Mouse (Mus musculus) embryonic facial prominence, embryonic 13.5 days (tissue): Measurements from ENCODE around the gene Kcnh6. TPM values are rescaled to one million over a fixed set of nuclear protein-coding genes. Genes with fewer than 3 reads are reported as not detected.

Source experiments
- ATAC-seq: fragments of 200-750 bp; cut with Nextera tagmentation; 2 replicates; pipeline ENCODE4 v1.8.0; 2017; ENCODE audit warnings: low read depth; ENCODE audit not compliant: insufficient number of reproducible peaks, insufficient read depth, low FRiP score, low TSS enrichment
- H3K27ac ChIP-seq: fragments of 300-500 bp; sonication (generic); 2 replicates; pipeline ENCODE4 v1.5.1; 2015; ENCODE audit warnings: moderate library complexity, mild to moderate bottlenecking, inconsistent platforms
- H3K27me3 ChIP-seq: fragments of 300-500 bp; sonication (generic); 2 replicates; pipeline ENCODE4 v1.6.1; 2015; ENCODE audit warnings: mild to moderate bottlenecking, inconsistent platforms
- H3K36me3 ChIP-seq: fragments of 300-500 bp; sonication (generic); 2 replicates; pipeline ENCODE4 v1.6.1; 2015; ENCODE audit warnings: mild to moderate bottlenecking, inconsistent platforms
- H3K4me1 ChIP-seq: fragments of 300-500 bp; sonication (generic); 2 replicates; pipeline ENCODE4 v1.6.1; 2015; ENCODE audit warnings: inconsistent platforms
- H3K4me2 ChIP-seq: fragments of 300-500 bp; sonication (generic); 2 replicates; pipeline ENCODE4 v1.6.1; 2015; ENCODE audit warnings: moderate library complexity, mild to moderate bottlenecking, inconsistent platforms
- H3K4me3 ChIP-seq: fragments of 300-500 bp; sonication (generic); 2 replicates; pipeline ENCODE4 v1.5.1; 2015; ENCODE audit warnings: mild to moderate bottlenecking, inconsistent platforms
- H3K9ac ChIP-seq: fragments of 300-500 bp; sonication (generic); 2 replicates; pipeline ENCODE4 v1.6.1; 2015; ENCODE audit warnings: mild to moderate bottlenecking, inconsistent platforms
- H3K9me3 ChIP-seq: fragments of 300-500 bp; sonication (generic); 2 replicates; pipeline ENCODE4 v1.6.1; 2016; ENCODE audit warnings: inconsistent platforms
- WGBS: fragments of 180-500 bp; shearing (Covaris S2); methylation state at CpG from one replicate; pipeline ENCODE4 v1.1.7; 2015; ENCODE audit warnings: mixed read lengths; 5-methylcytosine and 5-hydroxymethylcytosine counted together
- polyA plus RNA-seq: library from polyadenylated mRNA; unstranded; fragments of >200 nt; fragmentation: Nextera tagmentation; extraction: Ambion mirVana; gene quantifications from 2 replicates; pipeline ENCODE4 v1.2.1, GENCODE M21; 2015

Gene Kcnh6
- polyA plus RNA-seq, 1 experiment from 2014 or later = 0.31 TPM

DNA sequence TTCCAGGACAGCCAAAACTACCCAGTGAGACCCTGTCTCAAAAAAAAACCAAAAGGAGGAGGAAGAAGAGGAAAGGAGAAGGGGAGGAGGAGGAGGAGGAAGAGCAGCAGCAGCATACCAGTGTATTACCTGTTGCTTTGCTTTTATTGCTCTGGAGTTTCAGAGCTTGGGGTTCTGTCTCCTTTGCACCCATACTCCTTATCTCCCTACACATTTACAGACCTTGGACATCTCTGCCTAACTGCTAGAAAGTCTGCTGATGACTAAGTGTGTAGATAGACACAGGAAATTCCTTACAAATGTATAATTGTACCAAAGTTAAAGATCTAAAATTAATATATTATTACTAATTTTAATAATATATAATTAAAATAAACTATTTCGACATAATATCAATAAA is 37.3 kb downstream of the Kcnh6 start:
- Histone ChIP-seq H3K4me3 (no peak overlapping the region), H3K9me3 (no peaks in the 10 kb centered on the region), H3K4me1 (no peaks in the 10 kb centered on the region), H3K27ac (no peak overlapping the region), H3K9ac (no peak overlapping the region), H3K36me3 (peaks cover 36% of the 10 kb centered on the region), H3K4me2 (no peak overlapping the region), H3K27me3 (no peaks in the 10 kb centered on the region)
- WGBS = 93% methylated on average over 1 of the region's 1 CpGs
- no peak for ATAC-seq

DNA sequence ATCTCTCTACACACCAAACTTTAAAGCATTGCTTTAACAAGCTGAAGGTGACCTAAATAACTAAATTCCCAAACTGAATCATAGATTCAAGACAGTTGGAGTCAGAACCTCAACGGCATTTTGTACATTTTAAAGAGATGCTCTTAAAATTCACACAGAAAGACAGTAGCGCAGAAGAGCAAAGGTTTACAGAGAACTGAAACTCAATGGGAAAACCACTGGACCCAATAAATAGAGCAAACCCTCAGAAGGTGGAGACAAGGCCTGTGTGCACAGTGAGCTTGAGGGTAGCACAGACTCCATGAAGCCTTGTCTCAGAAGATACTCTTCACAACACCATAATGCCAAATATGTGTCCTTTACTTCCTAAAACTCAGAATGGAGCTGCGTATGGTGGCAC is 37.9 kb downstream of the Kcnh6 start:
- H3K27me3 ChIP-seq = no peaks in the 10 kb centered on the region
- H3K27ac ChIP-seq = no peak overlapping the region
- H3K4me2 ChIP-seq = no peak overlapping the region
- H3K9me3 ChIP-seq = no peaks in the 10 kb centered on the region
- ATAC-seq = no peak
- no peak overlapping the region for H3K4me3 ChIP-seq
- H3K4me1 ChIP-seq = no peaks in the 10 kb centered on the region
- peaks cover 41% of the 10 kb centered on the region for H3K36me3 ChIP-seq
- 93% methylated on average over 3 of the region's 3 CpGs for WGBS
- H3K9ac ChIP-seq = no peak overlapping the region

DNA sequence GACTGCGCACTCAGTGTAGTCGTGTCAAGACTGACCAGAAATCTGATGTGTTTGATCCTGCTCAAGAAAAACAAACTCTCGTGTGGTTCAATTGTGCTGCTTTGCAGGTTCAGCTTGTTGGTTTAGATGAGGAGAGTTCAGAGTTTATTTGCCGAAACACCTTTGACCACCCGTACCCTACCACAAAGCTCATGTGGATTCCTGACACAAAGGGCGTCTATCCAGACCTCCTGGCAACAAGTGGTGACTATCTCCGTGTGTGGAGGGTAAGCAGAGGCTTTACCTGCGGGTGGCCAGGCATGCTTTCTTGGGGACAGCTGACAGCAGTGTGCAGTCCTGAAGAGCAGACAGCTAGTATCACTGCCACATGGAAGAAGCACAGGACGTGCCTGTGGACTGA is 38.7 kb downstream of the Kcnh6 start:
- Histone ChIP-seq H3K36me3 (peaks cover 49% of the 10 kb centered on the region), H3K9me3 (no peaks in the 10 kb centered on the region), H3K4me1 (no peaks in the 10 kb centered on the region), H3K27ac (no peak overlapping the region), H3K4me2 (no peak overlapping the region), H3K4me3 (no peak overlapping the region), H3K27me3 (no peaks in the 10 kb centered on the region), H3K9ac (no peak overlapping the region)
- 89% methylated on average over 9 of the region's 9 CpGs for WGBS
- no peak for ATAC-seq

DNA sequence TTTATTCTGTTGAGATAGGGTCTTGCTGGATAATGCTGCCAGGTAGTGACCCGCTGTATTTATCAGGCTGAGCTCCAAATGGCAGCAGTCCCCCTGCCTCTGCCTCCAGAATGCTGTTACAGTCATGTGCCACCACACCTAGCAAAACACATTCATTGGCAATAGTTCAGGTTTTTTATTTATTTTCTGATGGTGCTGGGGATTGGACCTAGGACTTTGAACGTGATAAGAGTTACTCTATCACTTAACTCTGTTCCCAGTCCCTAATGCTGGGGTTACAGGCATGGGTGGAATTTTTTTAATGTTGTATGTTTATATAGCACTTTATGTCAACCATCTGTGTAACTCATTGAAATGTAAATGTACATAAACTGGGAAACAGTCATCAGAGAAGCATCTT is 46.0 kb downstream of the Kcnh6 start:
- no peaks in the 10 kb centered on the region for H3K27me3 ChIP-seq
- H3K4me1 ChIP-seq = no peaks in the 10 kb centered on the region
- H3K4me3 ChIP-seq = no peak overlapping the region
- H3K36me3 ChIP-seq = peaks cover 97% of the 10 kb centered on the region
- no peak for ATAC-seq
- H3K27ac ChIP-seq = no peak overlapping the region
- H3K4me2 ChIP-seq = no peak overlapping the region
- no peaks in the 10 kb centered on the region for H3K9me3 ChIP-seq
- 93% methylated on average over 2 of the region's 2 CpGs for WGBS
- H3K9ac ChIP-seq = no peak overlapping the region

DNA sequence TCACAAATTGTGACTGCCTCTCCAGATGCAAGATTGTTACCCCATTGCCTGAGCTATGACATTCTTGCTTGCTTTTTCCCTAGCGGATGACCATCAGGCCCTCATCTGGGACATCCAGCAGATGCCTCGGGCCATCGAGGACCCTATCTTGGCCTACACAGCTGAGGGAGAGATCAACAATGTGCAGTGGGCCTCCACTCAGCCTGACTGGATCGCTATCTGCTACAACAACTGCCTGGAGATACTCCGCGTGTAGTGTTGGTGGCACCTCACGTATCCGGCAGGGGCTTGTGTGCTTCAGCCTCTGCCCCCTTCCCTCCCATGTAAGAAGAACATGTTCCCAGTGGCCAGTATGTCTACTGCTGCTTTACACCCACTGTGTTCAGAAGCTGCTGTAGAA is 46.7 kb downstream of the Kcnh6 start:
- 95% methylated on average over 8 of the region's 8 CpGs for WGBS
- Histone ChIP-seq H3K4me1 (no peaks in the 10 kb centered on the region), H3K27me3 (no peaks in the 10 kb centered on the region), H3K9ac (no peak overlapping the region), H3K9me3 (no peaks in the 10 kb centered on the region), H3K4me2 (no peak overlapping the region), H3K4me3 (no peak overlapping the region), H3K27ac (no peak overlapping the region), H3K36me3 (peaks cover 97% of the 10 kb centered on the region)
- no peak for ATAC-seq

DNA sequence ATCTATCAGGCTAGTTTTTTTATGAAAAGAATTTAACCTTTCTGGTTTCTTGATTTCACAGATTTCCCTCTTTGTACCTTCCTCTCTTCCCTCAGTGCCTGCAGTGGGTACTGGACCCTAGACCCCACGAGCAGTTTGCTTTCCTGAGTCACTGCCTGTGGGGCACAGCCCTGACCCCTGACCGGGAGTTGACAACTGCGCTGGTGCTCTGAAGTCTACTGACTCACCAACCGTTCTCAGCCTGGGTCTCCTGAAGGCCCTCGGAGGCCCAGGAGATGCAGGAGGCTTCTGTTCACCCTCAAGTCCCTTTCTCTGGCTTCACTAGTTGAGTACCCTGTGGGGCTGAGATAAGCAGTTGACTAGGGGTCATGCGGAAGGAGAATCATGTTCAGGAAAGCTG is 47.4 kb downstream of the Kcnh6 start:
- 88% methylated on average over 6 of the region's 6 CpGs for WGBS
- no peaks in the 10 kb centered on the region for H3K9me3 ChIP-seq

DNA sequence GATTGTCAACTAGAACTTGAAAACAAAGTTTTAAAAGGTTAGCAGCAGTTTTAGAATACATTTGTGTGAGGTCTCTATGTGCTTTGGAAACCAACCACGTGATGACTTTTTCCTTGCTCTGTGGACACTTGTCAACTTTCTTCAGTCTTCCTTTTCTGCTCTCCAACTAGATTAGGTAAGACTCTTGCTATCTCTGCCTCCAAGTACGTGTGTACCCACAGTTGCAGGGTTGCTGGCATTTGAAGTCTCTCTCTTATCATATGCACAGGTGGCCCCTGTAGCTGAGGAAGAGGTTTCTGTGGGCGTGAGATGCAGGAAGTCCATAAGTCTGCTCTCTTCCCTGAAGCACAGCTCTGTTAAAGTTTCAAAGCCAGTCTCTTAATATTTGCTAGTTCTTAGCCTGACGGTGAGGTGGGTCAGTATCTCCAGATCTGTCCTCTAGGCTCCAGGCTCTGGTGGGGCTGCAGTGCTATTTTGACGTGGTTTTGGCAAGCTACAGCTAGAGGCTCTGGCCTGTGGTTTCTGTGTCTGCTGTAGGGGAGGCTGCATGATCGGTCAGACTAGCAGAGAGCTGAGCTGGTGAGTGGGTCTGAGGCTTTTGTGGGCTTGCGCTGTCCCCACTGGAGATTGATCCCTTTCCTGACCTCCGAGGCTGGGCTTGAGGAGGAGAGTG is 49.0 kb downstream of the Kcnh6 start:
- WGBS = 87% methylated on average over 8 of the region's 8 CpGs
- H3K4me2 ChIP-seq = no peak overlapping the region
- peaks cover 82% of the 10 kb centered on the region for H3K36me3 ChIP-seq
- H3K4me1 ChIP-seq = no peaks in the 10 kb centered on the region
- no peaks in the 10 kb centered on the region for H3K9me3 ChIP-seq
- ATAC-seq = no peak
- H3K4me3 ChIP-seq = no peak overlapping the region
- no peak overlapping the region for H3K9ac ChIP-seq
- H3K27me3 ChIP-seq = no peaks in the 10 kb centered on the region
- H3K27ac ChIP-seq = no peak overlapping the region

More for the DNA sequence above, 47.4 kb downstream of the Kcnh6 start:
- Histone ChIP-seq H3K27ac (no peak overlapping the region), H3K36me3 (peaks cover 98% of the 10 kb centered on the region), H3K9ac (no peak overlapping the region), H3K27me3 (no peaks in the 10 kb centered on the region), H3K4me3 (no peak overlapping the region), H3K4me1 (no peaks in the 10 kb centered on the region), H3K4me2 (no peak overlapping the region)
- no peak for ATAC-seq

DNA sequence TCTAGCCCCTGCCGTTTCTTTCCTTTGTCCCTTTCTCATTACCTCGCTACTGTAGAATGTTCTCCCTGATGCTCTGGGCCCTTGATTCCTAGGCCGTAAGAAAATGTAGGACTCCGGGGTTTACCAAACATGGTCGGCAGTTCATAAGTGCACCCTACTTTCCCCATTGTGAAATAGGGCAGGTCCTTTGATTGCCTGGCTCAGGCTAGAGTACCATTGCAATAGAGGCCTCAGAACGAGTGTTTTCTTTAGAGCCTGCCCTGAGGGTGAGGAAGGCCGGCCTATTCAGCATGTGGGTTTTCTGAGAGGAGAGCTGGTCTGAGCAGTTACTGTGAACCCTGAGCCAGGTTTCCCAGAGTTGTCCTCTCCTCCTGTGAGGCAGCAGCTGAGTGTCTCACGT is 50.1 kb downstream of the Kcnh6 start:
- Histone ChIP-seq H3K9me3 (no peaks in the 10 kb centered on the region), H3K36me3 (peaks cover 72% of the 10 kb centered on the region), H3K4me3 (no peak overlapping the region), H3K4me1 (no peaks in the 10 kb centered on the region), H3K27me3 (no peaks in the 10 kb centered on the region), H3K27ac (no peak overlapping the region), H3K9ac (no peak overlapping the region), H3K4me2 (no peak overlapping the region)
- ATAC-seq = no peak
- WGBS = 77% methylated on average over 8 of the region's 8 CpGs

DNA sequence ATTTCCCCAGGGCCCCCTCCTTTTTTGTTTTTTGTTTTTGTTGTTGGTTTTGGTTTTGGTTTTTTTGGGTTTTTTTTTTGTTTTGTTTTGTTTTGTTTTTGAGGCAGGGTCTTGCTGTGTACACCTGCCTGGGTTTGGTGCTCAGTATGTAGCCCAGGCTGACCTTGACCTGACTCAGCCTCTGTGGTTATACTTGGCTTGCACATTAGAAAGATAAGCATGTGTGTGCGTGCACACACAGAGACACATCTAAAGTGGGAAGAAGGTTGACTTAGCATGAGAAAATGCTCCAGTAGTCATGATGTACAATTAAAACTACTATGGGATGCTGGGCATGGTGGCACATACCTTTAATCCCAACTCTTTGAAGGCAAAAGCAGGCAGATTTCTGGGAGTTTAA is 52.6 kb downstream of the Kcnh6 start:
- H3K9me3 ChIP-seq = no peaks in the 10 kb centered on the region
- H3K27ac ChIP-seq = no peak overlapping the region
- no peak overlapping the region for H3K4me2 ChIP-seq
- no peak for ATAC-seq
- H3K36me3 ChIP-seq = peaks cover 46% of the 10 kb centered on the region
- no peaks in the 10 kb centered on the region for H3K4me1 ChIP-seq
- H3K4me3 ChIP-seq = no peak overlapping the region
- WGBS = 86% methylated on average over 1 of the region's 1 CpGs
- no peaks in the 10 kb centered on the region for H3K27me3 ChIP-seq
- no peak overlapping the region for H3K9ac ChIP-seq

DNA sequence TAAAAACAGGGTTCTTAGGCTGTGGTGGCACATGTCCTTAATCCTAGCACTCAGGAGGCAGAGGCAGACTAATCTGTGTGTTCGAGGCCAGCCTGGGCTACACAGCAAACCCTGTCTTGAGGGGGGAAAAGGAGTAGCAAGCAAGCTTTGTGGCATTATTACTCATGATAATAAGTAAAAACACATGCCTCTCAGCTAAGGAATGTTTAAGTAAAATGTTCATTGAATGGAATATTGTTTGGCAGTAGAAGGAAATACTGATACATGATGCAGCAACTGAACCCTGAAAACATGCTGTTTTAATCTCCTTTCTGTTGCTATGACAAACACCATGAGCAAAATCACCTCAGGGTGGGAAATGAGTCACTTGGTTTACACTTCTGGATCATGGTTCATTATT is 53.4 kb downstream of the Kcnh6 start:
- no peak for ATAC-seq
- no peaks in the 10 kb centered on the region for H3K4me1 ChIP-seq
- WGBS = 62% methylated on average over 1 of the region's 1 CpGs

DNA sequence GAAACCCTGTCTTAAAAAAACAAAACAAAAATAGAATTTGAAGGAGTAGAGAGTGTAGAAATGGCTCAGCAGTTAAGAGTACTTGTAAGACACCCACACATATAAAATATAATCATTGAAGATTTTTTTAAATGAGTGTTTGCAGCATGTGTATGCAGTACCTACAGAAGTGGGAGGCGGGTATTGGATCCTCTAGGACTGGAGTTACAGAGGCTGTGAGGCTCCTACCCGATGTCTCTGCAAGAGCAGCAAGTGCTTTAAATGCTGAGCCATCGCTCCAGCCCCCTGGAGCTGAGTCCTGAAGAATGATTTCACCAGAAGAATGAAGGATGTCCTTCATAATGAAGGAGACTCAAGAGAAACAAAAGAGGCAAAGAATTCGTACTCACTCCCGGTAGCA is 55.8 kb downstream of the Kcnh6 start:
- 83% methylated on average over 5 of the region's 5 CpGs for WGBS

More for the DNA sequence above, 53.4 kb downstream of the Kcnh6 start:
- no peak overlapping the region for H3K4me2 ChIP-seq
- H3K4me3 ChIP-seq = no peak overlapping the region
- H3K9me3 ChIP-seq = no peaks in the 10 kb centered on the region
- H3K9ac ChIP-seq = no peak overlapping the region
- H3K27ac ChIP-seq = peak overlapping the region; percentile 33; the same call in 1 of the 2 replicates
- H3K27me3 ChIP-seq = no peaks in the 10 kb centered on the region
- H3K36me3 ChIP-seq = peaks cover 39% of the 10 kb centered on the region

DNA sequence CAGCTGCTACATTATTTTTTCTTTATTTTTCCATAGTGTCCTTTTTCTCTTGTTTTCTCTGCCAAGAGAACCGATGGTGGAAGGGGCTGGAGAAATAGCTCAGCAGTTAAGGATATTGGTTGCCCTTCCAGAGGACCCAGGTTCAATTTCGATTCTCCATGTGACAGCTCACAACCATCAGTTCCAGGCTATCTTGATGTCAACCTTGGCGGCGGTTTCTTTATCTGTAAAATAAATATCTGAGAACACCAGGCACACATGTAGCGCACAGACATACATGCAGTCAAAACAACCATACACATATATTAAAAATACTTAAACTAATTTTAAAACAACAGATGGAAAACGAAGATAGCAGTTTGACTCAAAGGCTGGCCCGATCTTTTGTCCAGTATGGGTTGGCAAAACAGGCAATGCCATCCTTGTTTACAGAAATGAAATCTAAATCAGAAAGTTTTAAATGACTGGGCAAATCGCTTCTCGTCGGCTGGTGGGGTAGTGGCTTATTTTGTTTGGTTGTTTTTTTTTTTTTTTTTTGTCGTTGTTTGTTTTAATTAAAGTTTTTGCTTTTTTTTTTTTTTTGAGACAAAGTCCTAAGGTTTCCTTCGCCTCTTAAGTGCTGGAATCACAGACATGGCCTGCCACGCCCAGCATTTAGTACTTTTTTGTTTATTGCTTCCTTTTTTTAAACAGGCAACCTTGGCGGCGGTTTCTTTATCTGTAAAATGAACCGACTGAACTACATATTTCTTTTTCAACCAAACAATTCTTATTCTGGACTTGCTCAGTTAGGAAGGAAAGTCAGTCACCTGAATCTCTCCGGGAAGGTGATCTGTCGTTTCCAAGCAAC is 57.4 kb downstream of the Kcnh6 start:
- no peaks in the 10 kb centered on the region for H3K27me3 ChIP-seq
- H3K36me3 ChIP-seq = 0 out of 2 replicates have a peak, but pooled peaks cover 8% of the 10 kb centered on the region
- H3K4me3 ChIP-seq = peak overlapping the region; percentile 92
- H3K9me3 ChIP-seq = no peaks in the 10 kb centered on the region
- H3K9ac ChIP-seq = peak overlapping the region; percentile 94; the same call in 1 of the 2 replicates
- peak overlapping the region; percentile 81 for H3K4me2 ChIP-seq
- WGBS = 41% methylated on average over 18 of the region's 18 CpGs
- no peak for ATAC-seq
- H3K4me1 ChIP-seq = peaks cover 12% of the 10 kb centered on the region
- no peak overlapping the region for H3K27ac ChIP-seq

More for the DNA sequence above, 55.8 kb downstream of the Kcnh6 start:
- Histone ChIP-seq H3K9me3 (no peaks in the 10 kb centered on the region), H3K27me3 (no peaks in the 10 kb centered on the region), H3K4me1 (peaks cover 12% of the 10 kb centered on the region), H3K27ac (no peak overlapping the region), H3K36me3 (peaks cover 15% of the 10 kb centered on the region), H3K9ac (no peak overlapping the region), H3K4me3 (no peak overlapping the region), H3K4me2 (no peak overlapping the region)
- ATAC-seq = no peak
